Mouse (Mus musculus) neural tube, embryonic 14.5 days (tissue): ENCODE results near the gene Ifna5. TPM values are rescaled to one million over a fixed set of nuclear protein-coding genes. Genes with fewer than 3 reads are reported as not detected.

Experiments used
- ATAC-seq: fragments of 200-750 bp; cut with Nextera tagmentation; 2 replicates; pipeline ENCODE4 v1.8.0; 2017; ENCODE audit warnings: low read depth, mild to moderate bottlenecking, moderate TSS enrichment, moderate library complexity
- H3K27ac ChIP-seq: fragments of 300-500 bp; sonication (generic); 2 replicates; pipeline ENCODE4 v1.5.1; 2014; ENCODE audit warnings: low read depth, mild to moderate bottlenecking, control low read depth, low read length, moderate library complexity, mixed read lengths
- H3K27me3 ChIP-seq: fragments of 300-500 bp; sonication (generic); 2 replicates; pipeline ENCODE4 v1.6.1; 2014; ENCODE audit warnings: low read length; ENCODE audit not compliant: control insufficient read depth, insufficient read depth
- H3K36me3 ChIP-seq: fragments of 300-500 bp; sonication (generic); 2 replicates; pipeline ENCODE4 v1.6.1; 2014; ENCODE audit warnings: low read length, mixed read lengths; ENCODE audit not compliant: control insufficient read depth, insufficient read depth
- H3K4me1 ChIP-seq: fragments of 300-500 bp; sonication (generic); 2 replicates; pipeline ENCODE4 v1.6.1; 2014; ENCODE audit warnings: low read length; ENCODE audit not compliant: control insufficient read depth, insufficient read depth
- H3K4me2 ChIP-seq: fragments of 300-500 bp; sonication (generic); 2 replicates; pipeline ENCODE4 v1.6.1; 2014; ENCODE audit warnings: mild to moderate bottlenecking, low read depth, low read length, control low read depth
- H3K4me3 ChIP-seq: fragments of 300-500 bp; sonication (generic); 2 replicates; pipeline ENCODE4 v1.5.1; 2014; ENCODE audit warnings: low read depth, low read length, control low read depth, mixed read lengths
- H3K9ac ChIP-seq: fragments of 300-500 bp; sonication (generic); replicated peaks from 2 replicates; pipeline ENCODE4 v1.6.1; 2014; ENCODE audit warnings: low read depth, mild to moderate bottlenecking, control low read depth, low read length, mixed read lengths
- H3K9me3 ChIP-seq: fragments of 300-500 bp; sonication (generic); 2 replicates; pipeline ENCODE4 v1.6.1; 2016; ENCODE audit warnings: low read length; ENCODE audit not compliant: control insufficient read depth
- WGBS: fragments of 180-500 bp; shearing (Covaris S2); extraction: QIAGEN DNeasy Blood & Tissue Kit; methylation state at CpG from one replicate; pipeline ENCODE4 v1.1.7; 2014; 5-methylcytosine and 5-hydroxymethylcytosine counted together
- polyA plus RNA-seq: library from polyadenylated mRNA; unstranded; fragments of >200 nt; fragmentation: Nextera tagmentation; extraction: Ambion mirVana; gene quantifications from 2 replicates; pipeline ENCODE4 v1.2.1, GENCODE M21; 2014

The Ifna5 gene
- polyA plus RNA-seq, 1 experiment from 2014 or later: not detected

- Histone ChIP-seq H3K27ac (no peak overlapping the region), H3K9me3 (no peaks in the 10 kb centered on the region), H3K27me3 (no peaks in the 10 kb centered on the region), H3K4me2 (no peak overlapping the region), H3K36me3 (no peaks in the 10 kb centered on the region), H3K9ac (no peak overlapping the region), H3K4me1 (no peaks in the 10 kb centered on the region), H3K4me3 (no peak overlapping the region)
- 2% methylated on average over 2 of the region's 2 CpGs for WGBS
- no peak for ATAC-seq
These were observed 37.4 kb downstream of the Ifna5 start for GRCm38 (mm10) chr4:88872691-88873090.

DNA sequence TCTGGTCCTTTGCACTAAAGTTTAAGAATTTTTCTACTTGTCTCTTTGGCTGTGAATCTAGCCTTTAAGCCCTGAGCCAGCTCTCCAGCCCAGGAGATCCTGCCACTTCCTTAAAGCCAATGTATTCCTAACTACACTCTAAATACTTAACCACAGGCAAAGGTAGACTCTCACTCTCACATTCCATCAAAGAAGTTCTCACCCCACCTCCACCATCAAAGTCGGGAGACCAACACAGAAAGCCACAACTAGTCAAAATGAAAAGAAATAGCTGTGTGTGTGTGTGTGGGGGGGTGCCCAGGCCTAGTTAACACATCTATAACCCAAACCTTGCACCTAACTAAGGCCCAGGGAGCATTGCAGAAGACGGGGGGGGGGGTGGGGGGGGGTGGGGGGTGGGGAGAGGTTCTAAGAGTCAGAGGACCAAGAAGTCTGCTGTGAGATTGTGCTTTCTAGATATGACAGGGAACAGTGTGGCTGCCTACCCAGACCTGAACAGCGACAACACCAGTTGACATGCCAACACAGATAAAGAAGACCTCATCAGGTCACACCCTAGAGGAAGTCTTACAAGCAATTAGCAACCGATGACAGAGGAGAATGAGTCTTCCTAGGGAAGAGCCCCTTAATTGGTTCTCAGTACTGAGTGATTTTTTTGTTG, 40.2 kb downstream of the Ifna5 start:
- H3K36me3 ChIP-seq: no peaks in the 10 kb centered on the region
- 74% methylated on average over 4 of the region's 4 CpGs for WGBS
- no peaks in the 10 kb centered on the region for H3K27me3 ChIP-seq
- H3K4me3 ChIP-seq: no peak overlapping the region
- H3K27ac ChIP-seq: no peak overlapping the region
- H3K4me2 ChIP-seq: no peak overlapping the region
- no peak for ATAC-seq
- no peak overlapping the region for H3K9ac ChIP-seq
- H3K9me3 ChIP-seq: no peaks in the 10 kb centered on the region
- H3K4me1 ChIP-seq: no peaks in the 10 kb centered on the region

DNA sequence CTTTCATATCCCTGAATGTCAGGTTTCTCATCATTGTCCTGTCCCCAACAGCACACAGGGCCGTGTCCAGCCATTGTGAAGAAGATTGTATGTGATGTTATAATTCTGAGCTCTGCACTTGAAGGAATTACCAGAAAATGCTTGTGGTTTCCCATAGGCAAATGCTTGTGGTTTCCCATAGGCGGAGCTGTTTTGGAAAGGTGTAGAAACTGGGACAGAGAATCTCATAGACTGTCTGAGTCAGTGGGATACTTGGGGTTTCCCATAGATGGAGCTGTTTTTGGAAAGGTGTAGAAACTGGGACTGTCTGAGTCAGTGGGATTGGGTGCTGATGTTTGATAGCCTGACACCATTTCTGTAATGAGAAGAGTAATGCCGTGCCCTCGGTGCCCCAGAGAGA, 41.2 kb downstream of the Ifna5 start:
- Histone ChIP-seq H3K27me3 (no peaks in the 10 kb centered on the region), H3K4me2 (no peak overlapping the region), H3K4me1 (no peaks in the 10 kb centered on the region), H3K4me3 (no peak overlapping the region), H3K9ac (no peak overlapping the region), H3K9me3 (no peaks in the 10 kb centered on the region), H3K36me3 (no peaks in the 10 kb centered on the region), H3K27ac (no peak overlapping the region)
- WGBS: 86% methylated on average over 4 of the region's 4 CpGs
- ATAC-seq: no peak

- Histone ChIP-seq H3K36me3 (no peaks in the 10 kb centered on the region), H3K27me3 (no peaks in the 10 kb centered on the region), H3K27ac (no peak overlapping the region), H3K4me3 (no peak overlapping the region), H3K4me1 (no peaks in the 10 kb centered on the region), H3K4me2 (no peak overlapping the region), H3K9ac (no peak overlapping the region), H3K9me3 (no peaks in the 10 kb centered on the region)
- WGBS: 48% methylated on average over 10 of the region's 10 CpGs
- no peak for ATAC-seq
These were observed 42.9 kb downstream of the Ifna5 start for GRCm38 (mm10) chr4:88878246-88878645.

GRCm38 (mm10) chr4:88878772-88879171, 43.4 kb downstream of the Ifna5 start:
- Histone ChIP-seq H3K36me3 (no peaks in the 10 kb centered on the region), H3K4me2 (no peak overlapping the region), H3K9ac (no peak overlapping the region), H3K27ac (no peak overlapping the region), H3K27me3 (no peaks in the 10 kb centered on the region), H3K4me1 (no peaks in the 10 kb centered on the region), H3K4me3 (no peak overlapping the region), H3K9me3 (no peaks in the 10 kb centered on the region)
- ATAC-seq: no peak
- WGBS: 79% methylated on average over 4 of the region's 4 CpGs

DNA sequence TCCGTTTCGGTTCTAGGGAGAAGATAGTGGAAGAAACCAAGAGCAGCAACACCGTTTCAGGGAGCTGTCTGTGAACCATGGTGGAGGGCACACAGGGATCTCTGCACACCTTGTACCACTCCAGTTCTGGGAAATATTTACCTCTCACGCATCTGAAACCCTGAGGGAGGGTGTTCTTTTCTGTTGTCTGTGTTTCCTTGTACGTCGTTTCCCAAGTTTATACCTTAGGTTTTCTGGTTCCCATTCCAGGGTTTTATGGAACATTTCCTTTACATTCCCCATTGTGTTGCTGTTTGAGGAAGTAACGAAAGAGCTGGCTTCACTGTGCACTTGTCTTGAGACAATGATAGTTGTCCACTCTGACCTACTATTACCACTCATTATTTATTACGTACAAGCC, 44.8 kb downstream of the Ifna5 start, which contains the start of gene Ifne:
Gene Ifne (minus strand): TSS at position 101 of the 400 bp plus-strand sequence.
- H3K9me3 ChIP-seq: no peaks in the 10 kb centered on the region
- WGBS: 76% methylated on average over 8 of the region's 8 CpGs
- H3K4me3 ChIP-seq: no peak within 1 kb of the TSS
- H3K4me2 ChIP-seq: no peak within 1 kb of the TSS
- ATAC-seq: no peak
- H3K36me3 ChIP-seq: no peaks in the 10 kb centered on the region
- H3K4me1 ChIP-seq: no peaks in the 10 kb centered on the region
- H3K27me3 ChIP-seq: no peaks in the 10 kb centered on the region
- no peak within 1 kb of the TSS for H3K9ac ChIP-seq
- no peak within 1 kb of the TSS for H3K27ac ChIP-seq

Other genes with a start within 250 kb of the Ifna5 start
- not detected in 2 replicates for gene Ifna9, start 243.1 kb upstream of the Ifna5 start, polyA plus RNA-seq
- not detected in 2 replicates for gene Ifna12, start 232.1 kb upstream of the Ifna5 start, polyA plus RNA-seq
- not detected in 2 replicates for gene C87499, start 201.1 kb upstream of the Ifna5 start, polyA plus RNA-seq
- gene Ifna13, start 191.1 kb upstream of the Ifna5 start, polyA plus RNA-seq: not detected in 2 replicates
- not detected in 2 replicates for gene Ifna16, start 158.6 kb upstream of the Ifna5 start, polyA plus RNA-seq
- gene Ifna2, start 151.6 kb upstream of the Ifna5 start, polyA plus RNA-seq: not detected in 2 replicates
- not detected in 2 replicates for gene Ifnab, start 144.2 kb upstream of the Ifna5 start, polyA plus RNA-seq
- 1.6 and 2.6 TPM in 2 replicates for gene Gm26566, start 113.7 kb upstream of the Ifna5 start, polyA plus RNA-seq
- 129 and 164 TPM in 2 replicates for gene Klhl9, start 113.1 kb upstream of the Ifna5 start, polyA plus RNA-seq
- not detected in 2 replicates for gene Gm13271, start 80.7 kb upstream of the Ifna5 start, polyA plus RNA-seq
- gene Gm13283, start 75.4 kb upstream of the Ifna5 start, polyA plus RNA-seq: not detected in 2 replicates
- not detected in 2 replicates for gene Gm13290, start 61.7 kb upstream of the Ifna5 start, polyA plus RNA-seq
- gene Gm13289, start 58.6 kb upstream of the Ifna5 start, polyA plus RNA-seq: not detected in 2 replicates
- not detected in 2 replicates for gene Gm13272, start 55.7 kb upstream of the Ifna5 start, polyA plus RNA-seq
- gene Ifnz, start 53.4 kb upstream of the Ifna5 start, polyA plus RNA-seq: not detected in 2 replicates
- gene Gm13276, start 49.8 kb upstream of the Ifna5 start, polyA plus RNA-seq: not detected in 2 replicates
- gene Gm13277, start 46.9 kb upstream of the Ifna5 start, polyA plus RNA-seq: not detected in 2 replicates
- gene Gm13278, start 44.0 kb upstream of the Ifna5 start, polyA plus RNA-seq: not detected in 2 replicates
- not detected in 2 replicates for gene Gm13275, start 41.0 kb upstream of the Ifna5 start, polyA plus RNA-seq
- not detected in 2 replicates for gene Gm13279, start 38.1 kb upstream of the Ifna5 start, polyA plus RNA-seq
- gene Gm13285, start 35.9 kb upstream of the Ifna5 start, polyA plus RNA-seq: not detected in 2 replicates
- gene Gm13287, start 32.3 kb upstream of the Ifna5 start, polyA plus RNA-seq: not detected in 2 replicates
- not detected in 2 replicates for gene Gm13288, start 30.0 kb upstream of the Ifna5 start, polyA plus RNA-seq
- not detected in 2 replicates for gene Ifna7, start 19.3 kb upstream of the Ifna5 start, polyA plus RNA-seq
- not detected in 2 replicates for gene Ifna11, start 15.6 kb upstream of the Ifna5 start, polyA plus RNA-seq
- not detected in 2 replicates for gene Ifna6, start 8.1 kb upstream of the Ifna5 start, polyA plus RNA-seq
- not detected in 2 replicates for gene Ifna4, start 6.3 kb downstream of the Ifna5 start, polyA plus RNA-seq
- gene Ifna1, start 14.6 kb downstream of the Ifna5 start, polyA plus RNA-seq: not detected in 2 replicates
- not detected in 2 replicates for gene Ifne, start 44.7 kb downstream of the Ifna5 start, polyA plus RNA-seq